Mouse (Mus musculus): ENCODE measurements around the gene Methig1. TPM values are rescaled to one million over a fixed set of nuclear protein-coding genes. Genes with fewer than 3 reads are reported as not detected.

Methig1 gene
- polyA plus RNA-seq, 1 experiment from 2014 or later: not detected

- H3K4me3 ChIP-seq (ENCODE audit: low read depth, low read length): peak within 1 kb of the TSS; percentile 99
- DNase-seq (ENCODE audit: low spot score) (peak; percentile 60), ATAC-seq (ENCODE audit: insufficient number of reproducible peaks, low FRiP score, low TSS enrichment, low read depth) (no peak)
- no peaks in the 10 kb centered on the region for H3K9me3 ChIP-seq (ENCODE audit: control insufficient read depth, low read length)
- H3K9ac ChIP-seq (ENCODE audit: low read length): 0 out of 2 replicates have a peak within 1 kb of the TSS, but pooled peaks have one; percentile 3
- WGBS: 9% methylated on average over 17 of the region's 17 CpGs
- peaks cover 18% of the 10 kb centered on the region; the same call in 1 of the 2 replicates for H3K4me1 ChIP-seq (ENCODE audit: control insufficient read depth, insufficient read depth, low read length)
- 0 out of 2 replicates have a peak within 1 kb of the TSS, but pooled peaks have one; percentile 21 for H3K27ac ChIP-seq (replicated peaks; ENCODE audit: low read depth, low read length)
- H3K27me3 ChIP-seq (ENCODE audit: control insufficient read depth, insufficient read depth, low read length): no peaks in the 10 kb centered on the region
- no peaks in the 10 kb centered on the region for H3K36me3 ChIP-seq (ENCODE audit: control insufficient read depth, insufficient read depth, low read length)
- peak within 1 kb of the TSS; percentile 91 for H3K4me2 ChIP-seq (ENCODE audit: low read depth, severe bottlenecking)
Observed at GRCm38 (mm10) chr15:100424396-100425122, 71.6 kb downstream of the Methig1 start, which contains the start of gene Slc11a2. Slc11a2 (minus strand) TSS chr15:100425072.

DNA sequence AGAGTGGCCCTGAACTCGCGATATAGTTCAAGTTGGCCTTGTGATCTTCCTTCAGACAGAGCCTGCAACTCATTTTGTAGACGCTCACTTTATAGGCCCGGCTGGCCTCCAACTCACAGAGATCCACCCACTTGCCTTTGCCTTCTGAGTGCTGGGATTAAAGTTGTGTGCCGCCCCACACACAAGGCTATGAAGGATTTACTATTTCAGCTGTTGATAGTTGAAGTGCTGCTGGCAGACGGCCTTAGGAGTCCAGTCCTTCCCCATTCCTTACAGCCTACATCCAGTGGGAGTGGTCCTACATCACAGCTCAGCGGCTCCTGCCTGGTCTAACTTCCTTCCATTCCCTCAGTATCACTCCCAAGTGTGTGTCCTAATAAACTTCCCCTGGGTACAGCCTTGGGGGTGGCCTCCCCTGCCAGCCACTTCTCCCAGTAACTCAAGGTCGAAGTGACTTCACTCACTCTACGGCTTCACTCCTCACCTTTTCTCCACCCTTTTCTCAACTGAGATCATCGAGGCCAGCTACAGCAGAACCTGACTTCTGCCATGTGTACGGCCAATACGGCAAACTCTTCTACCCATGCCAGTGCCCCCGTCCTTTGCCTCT is 75.5 kb downstream of the Methig1 start:
- no peak overlapping the region for H3K4me3 ChIP-seq (ENCODE audit: low read depth, low read length)
- no peaks in the 10 kb centered on the region for H3K27me3 ChIP-seq (ENCODE audit: control insufficient read depth, insufficient read depth, low read length)
- no peak overlapping the region for H3K27ac ChIP-seq (replicated peaks; ENCODE audit: low read depth, low read length)
- no peaks in the 10 kb centered on the region for H3K36me3 ChIP-seq (ENCODE audit: control insufficient read depth, insufficient read depth, low read length)
- ATAC-seq (ENCODE audit: insufficient number of reproducible peaks, low FRiP score, low TSS enrichment, low read depth) (no peak), DNase-seq (ENCODE audit: low spot score) (no peak)
- H3K4me1 ChIP-seq (ENCODE audit: control insufficient read depth, insufficient read depth, low read length): 0 out of 2 replicates have a peak, but pooled peaks cover 11% of the 10 kb centered on the region
- H3K9ac ChIP-seq (ENCODE audit: low read length): no peak overlapping the region
- 65% methylated on average over 13 of the region's 13 CpGs for WGBS
- no peaks in the 10 kb centered on the region for H3K9me3 ChIP-seq (ENCODE audit: control insufficient read depth, low read length)
- no peak overlapping the region for H3K4me2 ChIP-seq (ENCODE audit: low read depth, severe bottlenecking)

DNA sequence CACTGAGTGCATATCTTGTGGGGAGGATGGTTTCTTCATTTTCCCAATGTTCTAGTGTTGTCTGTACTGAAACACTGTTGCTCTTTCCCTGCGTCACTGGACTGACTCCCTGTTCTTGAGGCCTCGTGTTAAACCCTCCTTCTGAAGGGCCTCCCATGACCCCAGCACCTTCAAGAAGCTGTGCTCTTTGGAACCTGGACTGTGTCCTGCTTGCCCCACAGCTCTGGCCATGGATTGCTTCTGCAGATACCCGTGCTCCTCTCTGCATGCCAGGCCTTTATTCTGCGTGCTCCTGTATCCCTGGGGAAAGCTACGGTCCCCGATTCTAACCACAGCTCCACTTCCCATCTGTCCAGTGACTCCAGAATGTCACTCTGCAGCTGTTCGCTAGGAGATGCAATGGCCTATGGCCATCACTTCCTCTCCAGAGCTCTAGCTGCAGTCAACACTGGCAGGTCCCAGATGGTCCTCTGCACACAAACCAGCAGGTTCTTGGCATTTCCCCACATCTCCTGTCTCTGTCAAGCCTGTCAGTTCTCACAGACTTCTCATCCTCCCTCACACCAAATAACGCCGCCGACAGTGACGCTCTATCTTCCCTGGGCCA is 77.1 kb downstream of the Methig1 start:
- no peak overlapping the region; the same call in 1 of the 2 replicates for H3K9ac ChIP-seq (ENCODE audit: low read length)
- no peak for ATAC-seq (ENCODE audit: insufficient number of reproducible peaks, low FRiP score, low TSS enrichment, low read depth)
- 77% methylated on average over 11 of the region's 11 CpGs for WGBS

DNA sequence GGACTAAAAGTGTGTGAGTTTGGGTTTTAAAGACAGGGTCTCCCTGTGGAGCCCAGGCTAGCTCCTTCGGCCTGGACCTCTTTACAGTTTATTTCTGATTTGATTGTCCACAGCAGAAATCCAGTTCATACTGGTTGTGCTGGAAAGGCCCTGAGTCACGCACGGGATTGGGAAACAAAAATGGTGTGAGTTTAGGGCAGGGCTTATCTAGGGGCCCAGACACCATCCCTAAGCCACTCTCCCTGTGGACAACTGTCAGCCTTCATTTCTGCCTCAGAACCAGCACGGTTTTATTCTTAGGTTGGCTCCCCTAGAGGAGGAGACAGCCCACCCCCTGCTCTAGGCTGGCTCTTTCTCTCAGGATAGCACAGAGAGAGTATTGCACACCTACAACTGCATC is 80.3 kb downstream of the Methig1 start:
- Histone ChIP-seq H3K36me3 (ENCODE audit: control insufficient read depth, insufficient read depth, low read length) (no peaks in the 10 kb centered on the region), H3K4me3 (ENCODE audit: low read depth, low read length) (no peak overlapping the region), H3K4me1 (ENCODE audit: control insufficient read depth, insufficient read depth, low read length) (no peaks in the 10 kb centered on the region), H3K9ac (ENCODE audit: low read length) (no peak overlapping the region), H3K9me3 (ENCODE audit: control insufficient read depth, low read length) (no peaks in the 10 kb centered on the region), H3K27ac (replicated peaks; ENCODE audit: low read depth, low read length) (no peak overlapping the region), H3K27me3 (ENCODE audit: control insufficient read depth, insufficient read depth, low read length) (no peaks in the 10 kb centered on the region), H3K4me2 (ENCODE audit: low read depth, severe bottlenecking) (no peak overlapping the region)
- no peak for DNase-seq (ENCODE audit: low spot score)
- no peak for ATAC-seq (ENCODE audit: insufficient number of reproducible peaks, low FRiP score, low TSS enrichment, low read depth)
- WGBS: 71% methylated on average over 4 of the region's 4 CpGs

More for the DNA sequence above, 77.1 kb downstream of the Methig1 start:
- no peaks in the 10 kb centered on the region for H3K4me1 ChIP-seq (ENCODE audit: control insufficient read depth, insufficient read depth, low read length)
- H3K36me3 ChIP-seq (ENCODE audit: control insufficient read depth, insufficient read depth, low read length): no peaks in the 10 kb centered on the region
- no peak overlapping the region for H3K4me3 ChIP-seq (ENCODE audit: low read depth, low read length)
- no peak for DNase-seq (ENCODE audit: low spot score)
- H3K9me3 ChIP-seq (ENCODE audit: control insufficient read depth, low read length): no peaks in the 10 kb centered on the region
- H3K27me3 ChIP-seq (ENCODE audit: control insufficient read depth, insufficient read depth, low read length): no peaks in the 10 kb centered on the region
- H3K4me2 ChIP-seq (ENCODE audit: low read depth, severe bottlenecking): no peak overlapping the region
- no peak overlapping the region for H3K27ac ChIP-seq (replicated peaks; ENCODE audit: low read depth, low read length)

Other genes starting within 250 kb of the Methig1 start
- 44.5 and 55.0 TPM in 2 replicates for gene Atf1, start 125.3 kb upstream of the Methig1 start, polyA plus RNA-seq (2014; fragmentation: Nextera tagmentation; extraction: Ambion mirVana)
- not detected in 2 replicates for gene Tmprss12, start 72.3 kb upstream of the Methig1 start, polyA plus RNA-seq (2014; fragmentation: Nextera tagmentation; extraction: Ambion mirVana)
- gene Mettl7a1, start 49.0 kb upstream of the Methig1 start, polyA plus RNA-seq (2014; fragmentation: Nextera tagmentation; extraction: Ambion mirVana): 1.9 and 3.0 TPM in 2 replicates
- not detected in 2 replicates for gene Mettl7a3, start 18.2 kb upstream of the Methig1 start, polyA plus RNA-seq (2014; fragmentation: Nextera tagmentation; extraction: Ambion mirVana)
- not detected in 2 replicates for gene Mettl7a2, start 51 bp downstream of the Methig1 start, polyA plus RNA-seq (2014; fragmentation: Nextera tagmentation; extraction: Ambion mirVana)
- not detected in 2 replicates for gene Higd1c, start 11.4 kb downstream of the Methig1 start, polyA plus RNA-seq (2014; fragmentation: Nextera tagmentation; extraction: Ambion mirVana)
- gene Gm5475, start 69.0 kb downstream of the Methig1 start, polyA plus RNA-seq (2014; fragmentation: Nextera tagmentation; extraction: Ambion mirVana): not detected in 2 replicates
- 19.5 and 24.3 TPM in 2 replicates for gene Slc11a2, start 71.9 kb downstream of the Methig1 start, polyA plus RNA-seq (2014; fragmentation: Nextera tagmentation; extraction: Ambion mirVana)
- gene Letmd1, start 115.9 kb downstream of the Methig1 start, polyA plus RNA-seq (2014; fragmentation: Nextera tagmentation; extraction: Ambion mirVana): 30.6 and 31.4 TPM in 2 replicates
- 27.8 and 28.1 TPM in 2 replicates for gene Csrnp2, start 142.3 kb downstream of the Methig1 start, polyA plus RNA-seq (2014; fragmentation: Nextera tagmentation; extraction: Ambion mirVana)
- 29.3 and 30.1 TPM in 2 replicates for gene Tfcp2, start 198.9 kb downstream of the Methig1 start, polyA plus RNA-seq (2014; fragmentation: Nextera tagmentation; extraction: Ambion mirVana)
- 3.9 and 4.2 TPM in 2 replicates for gene Pou6f1, start 246.8 kb downstream of the Methig1 start, polyA plus RNA-seq (2014; fragmentation: Nextera tagmentation; extraction: Ambion mirVana)

Data from limb, embryonic 11.5 days (tissue).